ENCODE assay signal across 8 mouse cellular contexts in the genomic region with DNA sequence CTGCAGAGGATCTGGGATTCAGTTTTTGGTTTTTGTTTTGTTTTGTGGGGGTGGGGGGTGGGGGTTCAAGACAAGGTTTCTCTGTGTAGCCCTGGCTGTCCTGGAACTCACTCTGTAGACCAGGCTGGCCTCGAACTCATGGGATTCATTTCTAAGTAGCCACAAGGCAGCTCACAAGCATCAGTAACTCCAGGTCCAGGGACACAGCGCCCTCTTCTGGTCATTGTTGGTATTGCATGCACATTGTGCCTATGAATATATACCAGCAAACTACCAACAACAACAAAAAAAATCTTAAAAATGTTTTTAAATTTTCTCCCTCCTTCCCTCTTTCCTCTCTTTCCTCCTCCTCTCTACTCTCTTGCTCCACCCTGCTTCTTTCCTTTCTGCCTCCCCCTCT. TPM values are rescaled to one million over a fixed set of nuclear protein-coding genes. Genes with fewer than 3 reads are reported as not detected.
DNase-seq lines count a peak whose midpoint lies in the region; ATAC-seq and TF ChIP-seq lines count a peak whose summit lies in the region.

No protein-coding gene starts in this region.

- WGBS in lung, postnatal 0 days, result 18% methylated on average over 2 of the region's 2 CpGs
- WGBS in hindbrain, embryonic 14.5 days, result 20% methylated on average over 2 of the region's 2 CpGs

- no peak for TF ChIP-seq POLR2A in cortical plate, adult 2 months (IDR thresholded peaks at IDR 0.05; ENCODE audit: extremely low read depth, insufficient read depth, low read length)

- H3K79me3 ChIP-seq in C2C12 (ENCODE audit: low read depth), result no peaks in the 10 kb centered on the region

- H3K4me3 ChIP-seq in C2C12 (ENCODE audit: insufficient read depth, poor library complexity, severe bottlenecking), result no peak overlapping the region
- no peak overlapping the region for H3K4me3 ChIP-seq in cortical plate, adult 2 months (ENCODE audit: insufficient read depth, low read length)
- H3K4me3 ChIP-seq in lung, postnatal 0 days (ENCODE audit: low read depth, low read length), result no peak overlapping the region
- no peak overlapping the region for H3K4me3 ChIP-seq in hindbrain, embryonic 14.5 days (replicated peaks; ENCODE audit: low read length)

- TF ChIP-seq EP300 in lung, postnatal 0 days (IDR thresholded peaks at IDR 0.05), result no peak

- H3K9ac ChIP-seq in lung, postnatal 0 days (replicated peaks; ENCODE audit: low read depth), result no peak overlapping the region
- no peak overlapping the region for H3K9ac ChIP-seq in hindbrain, embryonic 14.5 days

- H3K9me3 ChIP-seq in lung, postnatal 0 days (ENCODE audit: low read length), result no peaks in the 10 kb centered on the region
- no peaks in the 10 kb centered on the region for H3K9me3 ChIP-seq in hindbrain, embryonic 14.5 days (ENCODE audit: control insufficient read depth, low read length)

- no peaks in the 10 kb centered on the region for H3K36me3 ChIP-seq in C2C12 (ENCODE audit: control insufficient read depth, insufficient read depth)
- no peaks in the 10 kb centered on the region for H3K36me3 ChIP-seq in lung, postnatal 0 days (ENCODE audit: insufficient read depth, low read length)
- H3K36me3 ChIP-seq in hindbrain, embryonic 14.5 days (replicated peaks; ENCODE audit: control insufficient read depth, insufficient read depth), result no peaks in the 10 kb centered on the region

- H3K4me1 ChIP-seq in cortical plate, adult 2 months (ENCODE audit: control insufficient read depth, insufficient read depth, low read length), result no peaks in the 10 kb centered on the region
- H3K4me1 ChIP-seq in lung, postnatal 0 days (ENCODE audit: insufficient read depth, low read depth, low read length), result no peaks in the 10 kb centered on the region
- H3K4me1 ChIP-seq in hindbrain, embryonic 14.5 days (replicated peaks; ENCODE audit: control insufficient read depth, insufficient read depth, low read length), result no peaks in the 10 kb centered on the region

- peak; percentile 51 for DNase-seq in kidney, adult 18-20 months
- no peak for DNase-seq in kidney, adult 11 months
- DNase-seq in 3T3-L1 (ENCODE audit: low read depth, low spot score) (peak; percentile 64), MN1 (ENCODE audit: low spot score) (no peak)
- peak; percentile 48 for DNase-seq in lung, postnatal 0 days (ENCODE audit: low spot score)
- DNase-seq in hindbrain, embryonic 14.5 days (ENCODE audit: low spot score), result no peak

- peak; percentile 53 for TF ChIP-seq CTCF in C2C12 (IDR thresholded peaks at IDR 0.05; ENCODE audit: control insufficient read depth, insufficient read depth, insufficient read length)
- TF ChIP-seq CTCF in cortical plate, adult 2 months (IDR thresholded peaks at IDR 0.05; ENCODE audit: extremely low read depth, insufficient read depth, low read length), result peak; percentile 61
- TF ChIP-seq CTCF in lung, postnatal 0 days (IDR thresholded peaks at IDR 0.05), result peak; percentile 87

- no peaks in the 10 kb centered on the region for H3K79me2 ChIP-seq in C2C12 (ENCODE audit: control insufficient read depth, insufficient read depth)

- H3K27me3 ChIP-seq in C2C12 (ENCODE audit: control insufficient read depth, insufficient read depth, insufficient read length), result peaks cover 7% of the 10 kb centered on the region
- H3K27me3 ChIP-seq in lung, postnatal 0 days (replicated peaks; ENCODE audit: insufficient read depth, low read length), result no peaks in the 10 kb centered on the region
- no peaks in the 10 kb centered on the region for H3K27me3 ChIP-seq in hindbrain, embryonic 14.5 days (ENCODE audit: control insufficient read depth, insufficient read depth, low read length)

- H3K4me2 ChIP-seq in lung, postnatal 0 days (replicated peaks; ENCODE audit: low read depth, low read length), result no peak overlapping the region
- no peak overlapping the region for H3K4me2 ChIP-seq in hindbrain, embryonic 14.5 days (replicated peaks)

- ATAC-seq in lung, postnatal 0 days, result no peak
- no peak for ATAC-seq in hindbrain, embryonic 14.5 days (ENCODE audit: low FRiP score)

- no peak overlapping the region for H3ac ChIP-seq in C2C12 (ENCODE audit: control insufficient read depth, insufficient read length, low read depth)

- no peak overlapping the region for H3K27ac ChIP-seq in cortical plate, adult 2 months (ENCODE audit: insufficient read depth, low read length)
- H3K27ac ChIP-seq in lung, postnatal 0 days (ENCODE audit: low read length), result no peak overlapping the region
- H3K27ac ChIP-seq in hindbrain, embryonic 14.5 days, result no peak overlapping the region

TF ChIP-seq in C2C12, 6 proteins besides CTCF, POLR2A, EP300 and RAD21:
- TF ChIP-seq FOSL1 (IDR thresholded peaks at IDR 0.05; ENCODE audit: insufficient read depth, low read length, poor library complexity, severe bottlenecking), result no peak
- no peak for TF ChIP-seq USF1 (IDR thresholded peaks at IDR 0.05; ENCODE audit: low read depth)
- no peak for TF ChIP-seq MAX (IDR thresholded peaks at IDR 0.05)
- no peak for TF ChIP-seq MYOD1 (IDR thresholded peaks at IDR 0.05; ENCODE audit: control insufficient read depth, insufficient read length, low read depth)
- no peak for TF ChIP-seq CEBPB (IDR thresholded peaks at IDR 0.05; ENCODE audit: low read depth)
- no peak for TF ChIP-seq MYOG (IDR thresholded peaks at IDR 0.05; ENCODE audit: control insufficient read depth, extremely low read depth, insufficient read length)

RNA-seq across cellular contexts. Expression of a gene that starts 22.5 kb away (rescaled TPM):
- polyA plus RNA-seq in C2C12 (2012; fragmentation: generic; extraction: Trizol), result 0.70 TPM
- 1.0 and 1.3 TPM in 2 replicates for polyA plus RNA-seq in cortical plate, adult 2 months (2012; rRNA removed)
- polyA plus RNA-seq in lung, postnatal 0 days (2015; fragmentation: Nextera tagmentation; extraction: Ambion mirVana), result 126 and 136 TPM in 2 replicates
- 3.2 and 4.0 TPM in 2 replicates for polyA plus RNA-seq in hindbrain, embryonic 14.5 days (2014; fragmentation: Nextera tagmentation; extraction: Ambion mirVana)

Comparison
In these comparisons a context has a peak if more than half of its experiments do, and no peak if none do; other contexts are left out.
1. DNase-seq: peak in kidney, adult 18-20 months (single experiment), 3T3-L1 (single experiment) and lung, postnatal 0 days (single experiment); none in kidney, adult 11 months (single experiment), MN1 (single experiment) and hindbrain, embryonic 14.5 days (single experiment).
2. RNA of a gene that starts 22.5 kb away (polyA plus RNA-seq): 126 to 136 TPM in lung, postnatal 0 days; 3.2 to 4.0 TPM in hindbrain, embryonic 14.5 days, 1.0 to 1.3 TPM in cortical plate, adult 2 months and 0.70 TPM in C2C12 (single experiment); every median in the first group is over 10 times any median in the second.
3. Peak in every context shown above with its lines, with median percentiles within 50 percentile points of each other: CTCF ChIP-seq.